Mouse (Mus musculus) embryonic facial prominence, embryonic 11.5 days (tissue): Measurements from ENCODE around the gene Olig2. TPM values are rescaled to one million over a fixed set of nuclear protein-coding genes. Genes with fewer than 3 reads are reported as not detected.

Experiments
- ATAC-seq: fragments of 200-750 bp; cut with Nextera tagmentation; replicated peaks from 2 replicates; pipeline ENCODE4 v1.8.0; 2017; ENCODE audit warnings: low read depth; ENCODE audit not compliant: insufficient number of reproducible peaks, low FRiP score, low TSS enrichment
- DNase-seq: peaks from one replicate; pipeline ENCODE4 v3.0.0-alpha.2; 2015; ENCODE audit warnings: low spot score
- H3K27ac ChIP-seq: fragments of 300-500 bp; sonication (generic); replicated peaks from 2 replicates; pipeline ENCODE4 v1.5.1; 2014; ENCODE audit warnings: mild to moderate bottlenecking, low read depth, low read length, control low read depth
- H3K27me3 ChIP-seq: fragments of 300-500 bp; sonication (generic); 2 replicates; pipeline ENCODE4 v1.6.1; 2014; ENCODE audit warnings: mild to moderate bottlenecking, low read length, moderate library complexity, mixed read lengths; ENCODE audit not compliant: control insufficient read depth, insufficient read depth
- H3K36me3 ChIP-seq: fragments of 300-500 bp; sonication (generic); replicated peaks from 2 replicates; pipeline ENCODE4 v1.6.1; 2014; ENCODE audit warnings: low read depth, mild to moderate bottlenecking, low read length, moderate library complexity, mixed read lengths; ENCODE audit not compliant: control insufficient read depth, insufficient read depth
- H3K4me1 ChIP-seq: fragments of 300-500 bp; sonication (generic); 2 replicates; pipeline ENCODE4 v1.6.1; 2014; ENCODE audit warnings: low read length, mixed read lengths; ENCODE audit not compliant: control insufficient read depth, insufficient read depth
- H3K4me2 ChIP-seq: fragments of 300-500 bp; sonication (generic); 2 replicates; pipeline ENCODE4 v1.6.1; 2014; ENCODE audit warnings: low read depth, mild to moderate bottlenecking, control low read depth, low read length, moderate library complexity
- H3K4me3 ChIP-seq: fragments of 300-500 bp; sonication (generic); 2 replicates; pipeline ENCODE4 v1.5.1; 2014; ENCODE audit warnings: low read depth, low read length, control low read depth
- H3K9ac ChIP-seq: fragments of 300-500 bp; sonication (generic); replicated peaks from 2 replicates; pipeline ENCODE4 v1.6.1; 2014; ENCODE audit warnings: mild to moderate bottlenecking, control low read depth, low read length
- H3K9me3 ChIP-seq: fragments of 300-500 bp; sonication (generic); replicated peaks from 2 replicates; pipeline ENCODE4 v1.6.1; 2016; ENCODE audit warnings: mild to moderate bottlenecking, low read length, inconsistent platforms, mixed read lengths; ENCODE audit not compliant: control insufficient read depth
- WGBS: fragments of 180-500 bp; shearing (Covaris S2); extraction: QIAGEN DNeasy Blood & Tissue Kit; methylation state at CpG from one replicate; pipeline ENCODE4 v1.1.7; 2014; 5-methylcytosine and 5-hydroxymethylcytosine counted together
- polyA plus RNA-seq: library from polyadenylated mRNA; unstranded; fragments of >200 nt; fragmentation: Nextera tagmentation; extraction: Ambion mirVana; gene quantifications from 2 replicates; pipeline ENCODE4 v1.2.1, GENCODE M21; 2014

Gene Olig2
- polyA plus RNA-seq, 1 experiment from 2014 or later = 2.7 TPM

GRCm38 (mm10) chr16:91222643-91223271 lies 2.5 kb upstream of the Olig2 start:
- Histone ChIP-seq H3K27ac (no peak overlapping the region), H3K9me3 (peaks cover 2% of the 10 kb centered on the region; the same call in 1 of the 2 replicates), H3K9ac (0 out of 2 replicates have a peak overlapping the region, but pooled peaks have one; percentile 9), H3K27me3 (peaks cover 92% of the 10 kb centered on the region), H3K36me3 (no peaks in the 10 kb centered on the region), H3K4me1 (peaks cover 3% of the 10 kb centered on the region; the same call in 1 of the 2 replicates), H3K4me3 (peak overlapping the region; percentile 15; the same call in 1 of the 2 replicates), H3K4me2 (peak overlapping the region; percentile 13; the same call in 1 of the 2 replicates)
- peak; percentile 38 for DNase-seq
- under 1% methylated on average over 27 of the region's 27 CpGs for WGBS
- no peak for ATAC-seq

- H3K36me3 ChIP-seq = no peaks in the 10 kb centered on the region
- H3K9ac ChIP-seq = no peak overlapping the region
- H3K4me2 ChIP-seq = no peak overlapping the region; the same call in 1 of the 2 replicates
- WGBS = 2% methylated on average over 35 of the region's 35 CpGs
- peak overlapping the region; percentile 10; the same call in 1 of the 2 replicates for H3K4me3 ChIP-seq
- peaks cover 96% of the 10 kb centered on the region for H3K27me3 ChIP-seq
- peaks cover 3% of the 10 kb centered on the region; the same call in 1 of the 2 replicates for H3K4me1 ChIP-seq
- no peaks in the 10 kb centered on the region for H3K9me3 ChIP-seq
- no peak overlapping the region for H3K27ac ChIP-seq
- no peak for ATAC-seq
- no peak for DNase-seq
Observed at GRCm38 (mm10) chr16:91223327-91224067, 1.8 kb upstream of the Olig2 start.

- no peak overlapping the region for H3K4me3 ChIP-seq
- DNase-seq (no peak), ATAC-seq (no peak)
- peaks cover 93% of the 10 kb centered on the region for H3K27me3 ChIP-seq
- H3K36me3 ChIP-seq = no peaks in the 10 kb centered on the region
- H3K4me2 ChIP-seq = no peak overlapping the region
- 9% methylated on average over 10 of the region's 10 CpGs for WGBS
- no peak overlapping the region for H3K9ac ChIP-seq
- peaks cover 3% of the 10 kb centered on the region; the same call in 1 of the 2 replicates for H3K4me1 ChIP-seq
- H3K9me3 ChIP-seq = no peaks in the 10 kb centered on the region
- no peak overlapping the region for H3K27ac ChIP-seq
Observed at GRCm38 (mm10) chr16:91224068-91224402, 1.2 kb upstream of the Olig2 start.

- Histone ChIP-seq H3K27me3 (peaks cover 93% of the 10 kb centered on the region), H3K27ac (no peak overlapping the region), H3K9ac (no peak overlapping the region), H3K36me3 (no peaks in the 10 kb centered on the region), H3K4me1 (peaks cover 3% of the 10 kb centered on the region; the same call in 1 of the 2 replicates), H3K4me2 (peak overlapping the region; percentile 33; the same call in 1 of the 2 replicates), H3K4me3 (peak overlapping the region; percentile 22; the same call in 1 of the 2 replicates), H3K9me3 (no peaks in the 10 kb centered on the region)
- DNase-seq (peak; percentile 30), ATAC-seq (no peak)
- WGBS = under 1% methylated on average over 26 of the region's 26 CpGs
Observed at GRCm38 (mm10) chr16:91224481-91225232, 600 bp upstream of the Olig2 start.

- no peak for ATAC-seq
- Histone ChIP-seq H3K9ac (peak overlapping the region; percentile 32; the same call in 1 of the 2 replicates), H3K27ac (no peak overlapping the region), H3K27me3 (peaks cover 93% of the 10 kb centered on the region), H3K36me3 (no peaks in the 10 kb centered on the region), H3K4me1 (peaks cover 3% of the 10 kb centered on the region; the same call in 1 of the 2 replicates), H3K4me3 (peak overlapping the region; percentile 21), H3K4me2 (no peak overlapping the region; the same call in 1 of the 2 replicates), H3K9me3 (no peaks in the 10 kb centered on the region)
- under 1% methylated on average over 60 of the region's 60 CpGs for WGBS
- DNase-seq = peak; percentile 30
Observed at GRCm38 (mm10) chr16:91226038-91226882, 1.0 kb downstream of the Olig2 start.

GRCm38 (mm10) chr16:91226883-91227759 lies 1.9 kb downstream of the Olig2 start:
- peak overlapping the region; percentile 21 for H3K4me3 ChIP-seq

GRCm38 (mm10) chr16:91227760-91228043 lies 2.4 kb downstream of the Olig2 start:
- ATAC-seq (no peak), DNase-seq (no peak)
- Histone ChIP-seq H3K9me3 (no peaks in the 10 kb centered on the region), H3K4me3 (no peak overlapping the region), H3K9ac (no peak overlapping the region), H3K4me2 (no peak overlapping the region; the same call in 1 of the 2 replicates), H3K27ac (no peak overlapping the region), H3K36me3 (no peaks in the 10 kb centered on the region), H3K27me3 (peaks cover 93% of the 10 kb centered on the region), H3K4me1 (no peaks in the 10 kb centered on the region)
- 0% methylated on average over 6 of the region's 6 CpGs for WGBS

More at GRCm38 (mm10) chr16:91226883-91227759, 1.9 kb downstream of the Olig2 start:
- no peak for ATAC-seq
- DNase-seq = no peak
- Histone ChIP-seq H3K27me3 (peaks cover 93% of the 10 kb centered on the region), H3K4me2 (peak overlapping the region; percentile 25), H3K36me3 (no peaks in the 10 kb centered on the region), H3K4me1 (peaks cover 2% of the 10 kb centered on the region; the same call in 1 of the 2 replicates), H3K27ac (no peak overlapping the region), H3K9me3 (no peaks in the 10 kb centered on the region), H3K9ac (0 out of 2 replicates have a peak overlapping the region, but pooled peaks have one; percentile 32)
- WGBS = under 1% methylated on average over 75 of the region's 85 CpGs
